Mouse (Mus musculus) retina, adult 2 months (tissue): ENCODE measurements around the gene H2-M5.

Experiments used
- DNase-seq: peaks from one replicate; pipeline ENCODE4 v3.0.0-alpha.2; 2012; ENCODE audit warnings: low read depth, low spot score

The H2-M5 gene

DNA sequence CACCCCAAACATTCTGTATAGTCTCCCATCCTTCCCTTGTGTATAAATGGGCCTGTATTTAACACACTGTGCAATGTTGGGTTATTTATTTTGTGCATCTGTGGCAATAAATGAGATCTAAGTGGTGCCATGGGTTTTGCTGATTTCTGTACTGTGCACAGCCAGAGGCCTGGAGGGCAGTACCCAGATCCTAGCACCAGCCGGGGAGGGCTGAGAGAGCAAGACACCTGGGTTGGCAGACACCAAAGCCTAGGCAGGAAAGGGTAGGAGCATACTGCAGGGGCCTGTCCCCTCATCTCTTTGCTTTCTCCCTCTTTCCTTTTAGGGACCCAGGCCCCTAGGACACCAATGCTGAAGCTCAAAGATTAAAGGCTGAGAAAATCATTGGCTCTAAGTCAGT lies 41.1 kb downstream of the H2-M5 start:
- no peak for DNase-seq

DNA sequence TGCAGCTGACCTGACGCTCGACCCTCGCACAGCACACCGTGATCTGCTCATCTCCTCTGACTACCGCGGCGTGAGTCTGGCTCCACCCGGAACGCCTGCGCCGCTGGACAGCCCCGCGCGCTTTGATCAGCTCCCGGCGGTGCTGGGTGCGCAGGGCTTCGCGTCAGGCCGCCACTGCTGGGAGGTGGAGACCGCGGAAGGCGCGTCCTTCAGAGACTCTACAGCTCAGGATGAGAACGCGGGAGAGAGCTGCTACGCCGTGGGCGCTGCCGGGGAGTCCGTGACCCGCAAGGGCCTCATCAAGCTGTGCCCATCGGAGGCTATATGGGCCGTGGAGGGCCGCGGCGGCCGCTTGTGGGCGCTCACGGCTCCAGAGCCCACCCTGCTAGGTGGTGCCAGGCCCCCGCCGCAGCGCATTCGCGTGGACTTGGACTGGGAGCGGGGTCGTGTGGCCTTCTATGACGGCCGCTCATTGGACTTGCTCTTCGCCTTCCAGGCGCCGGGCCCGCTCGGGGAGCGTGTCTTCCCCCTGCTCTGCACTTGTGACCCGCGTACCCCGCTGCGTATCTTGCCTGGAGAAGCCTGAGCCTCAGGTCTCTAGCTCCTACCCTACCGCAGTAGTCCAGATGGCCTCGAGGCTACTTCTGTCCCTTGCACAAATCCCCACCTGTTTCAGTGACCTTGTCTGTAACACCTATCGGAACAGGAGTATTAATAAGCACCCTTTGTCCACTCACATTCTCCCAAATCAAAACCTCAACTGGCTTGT lies 42.1 kb downstream of the H2-M5 start:
- DNase-seq: no peak

DNA sequence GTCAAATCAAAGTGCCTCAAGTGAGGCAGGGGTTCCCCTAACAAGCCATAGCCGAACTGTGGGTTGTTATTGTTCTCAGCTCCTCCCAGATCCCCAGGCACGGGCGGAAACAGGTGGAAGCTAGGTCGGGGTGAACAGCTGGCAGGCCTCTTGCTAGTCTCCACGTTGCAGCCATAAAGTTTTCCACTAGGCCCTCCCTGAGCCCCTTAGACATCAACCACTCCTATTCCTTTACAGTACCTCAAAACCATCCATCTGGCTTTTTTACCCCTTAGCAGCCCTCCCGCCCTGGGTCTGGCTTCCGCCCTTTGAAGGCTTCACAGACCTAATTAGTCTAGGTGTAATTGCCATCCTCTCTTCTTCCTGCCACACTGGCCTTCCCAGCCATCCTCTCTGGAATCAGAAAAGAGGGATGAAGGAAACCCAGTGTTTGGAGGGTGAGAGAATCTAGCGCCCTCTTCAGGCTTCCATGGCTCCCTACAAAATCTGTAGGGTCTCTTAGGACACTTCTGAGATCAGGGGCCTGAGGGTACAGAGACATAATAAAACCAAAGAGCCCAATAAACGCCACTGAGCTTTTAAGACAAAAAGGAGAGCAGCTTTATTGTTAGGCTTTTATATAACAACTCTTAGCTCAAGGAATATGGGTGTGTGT lies 45.1 kb downstream of the H2-M5 start:
- no peak for DNase-seq

DNA sequence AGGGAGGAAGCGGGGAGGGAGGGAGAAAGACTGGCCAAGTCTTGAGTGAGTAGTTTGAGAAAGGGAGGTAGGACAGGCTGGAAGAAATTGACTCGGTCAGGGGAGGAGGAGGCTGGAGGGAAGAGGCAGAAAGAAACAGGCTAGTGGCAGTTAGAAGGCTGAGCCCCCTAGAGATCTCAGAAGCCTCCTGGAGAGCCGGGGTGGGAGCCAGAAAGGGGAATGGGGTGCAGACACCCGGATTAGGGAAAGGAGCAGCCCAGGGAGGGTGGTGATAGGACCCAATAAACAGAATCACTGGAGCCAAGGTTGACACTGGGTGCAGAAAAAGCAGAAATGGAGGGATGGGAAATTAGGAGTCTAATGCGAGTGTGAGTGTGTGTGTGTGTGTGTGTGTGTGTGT lies 45.6 kb downstream of the H2-M5 start:
- DNase-seq: no peak

DNA sequence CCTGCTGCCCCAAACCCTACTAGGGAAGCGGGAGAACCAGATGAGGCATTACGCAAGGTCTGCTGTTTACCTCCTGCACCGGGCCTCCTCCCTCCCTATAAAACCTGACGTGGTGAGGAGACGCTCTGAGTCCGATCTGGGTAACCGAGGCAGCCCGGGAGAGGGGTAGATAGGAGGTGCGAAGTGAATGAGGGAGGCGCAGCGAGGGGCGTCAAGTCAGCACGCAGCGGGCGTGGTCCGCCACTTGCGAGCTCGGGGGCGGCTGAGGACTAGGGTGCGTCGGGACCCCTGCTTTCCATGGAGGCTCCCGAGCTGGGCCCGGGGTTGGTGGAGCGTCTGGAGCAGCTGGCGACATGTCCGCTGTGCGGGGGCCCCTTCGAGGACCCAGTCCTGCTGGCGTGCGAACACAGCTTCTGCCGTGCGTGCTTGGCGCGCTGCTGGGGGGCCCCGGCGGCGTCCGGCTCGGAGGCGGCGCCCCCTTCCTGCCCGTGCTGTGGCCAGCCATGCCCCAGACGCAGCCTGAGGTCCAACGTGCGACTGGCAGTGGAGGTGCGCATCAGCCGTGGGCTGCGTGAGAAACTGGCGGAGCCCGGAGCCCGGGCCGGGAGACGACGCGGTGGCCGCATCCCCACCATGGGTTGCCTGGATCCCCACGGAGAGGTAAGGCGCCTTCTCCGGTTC lies 46.4 kb downstream of the H2-M5 start, which contains the start of gene Rnf39:
Gene Rnf39, plus strand, starts transcription at position 128 of the 681 bp plus-strand sequence.
- no peak for DNase-seq

DNA sequence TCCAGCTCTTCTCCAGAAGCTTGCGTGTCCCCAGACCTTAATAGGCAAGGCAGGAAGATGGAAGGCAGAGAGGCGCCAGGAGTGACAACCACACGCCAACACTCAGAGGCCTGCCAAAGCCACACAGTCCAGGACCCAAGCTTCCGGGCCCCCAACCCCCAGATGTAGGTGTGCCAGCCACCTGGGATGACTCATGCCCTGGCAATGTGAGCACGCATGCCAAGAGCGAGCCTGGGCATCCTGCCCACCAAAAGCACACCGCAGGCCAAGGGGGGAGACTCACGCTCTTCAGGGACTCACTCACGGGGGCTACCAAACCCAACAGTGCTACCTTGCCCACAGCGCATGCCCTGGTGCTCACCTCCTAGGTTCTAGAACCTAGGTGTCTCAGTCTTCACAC lies 46.9 kb downstream of the H2-M5 start:
- DNase-seq: no peak

DNA sequence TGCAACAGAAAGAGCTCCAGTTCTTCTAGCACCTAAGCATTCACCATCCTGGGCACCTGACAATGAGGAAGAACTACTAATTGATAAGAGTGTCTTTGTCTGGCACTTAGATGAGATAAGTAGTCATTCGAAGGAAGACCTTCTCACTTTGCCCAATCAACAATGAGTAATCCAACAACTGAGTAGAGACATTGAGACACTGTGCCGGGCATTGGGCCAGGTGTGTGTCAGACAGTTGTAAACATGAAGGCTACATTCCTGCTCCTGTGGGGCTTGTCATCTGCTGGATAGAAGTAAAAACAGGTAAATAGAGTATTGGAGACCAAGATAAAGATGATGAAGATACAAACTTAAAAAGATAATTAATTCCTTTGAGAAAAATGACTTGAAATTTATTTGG lies 51.3 kb downstream of the H2-M5 start:
- DNase-seq: no peak
